Mouse (Mus musculus) G1E (cell line): ENCODE data around the gene Mylk.

Experiments used
- CTCF ChIP-seq: IDR thresholded peaks from 2 replicates; pipeline ENCODE4 v1.5.1; 2012; ENCODE audit warnings: low read depth, low read length, inconsistent platforms, mixed read lengths
- GATA1 ChIP-seq: IDR thresholded peaks from 2 replicates; pipeline ENCODE4 v1.6.1; 2012; ENCODE audit warnings: borderline replicate concordance, low read length, inconsistent platforms, mixed read lengths

- TF ChIP-seq CTCF (no peak), GATA1 (no peak)
Measured at GRCm38 (mm10) chr16:34936339-34936810, 191.4 kb downstream of the Mylk start.
